Mouse (Mus musculus) urinary bladder, postnatal 36 days (tissue): ENCODE data around the gene 1110008P14Rik.
"Not testable (repeated sequence)": the region's sequence is repeated elsewhere in the genome, so short reads cannot be mapped to it uniquely, and the experiment has no call there.

Experiments used
- DNase-seq, 2 experiments: peaks; one replicate each; pipeline ENCODE4 v3.0.0; 2022; ENCODE audit warnings: low spot score in 2 of 2, mixed read lengths in 1 of 2

The 1110008P14Rik gene

DNA sequence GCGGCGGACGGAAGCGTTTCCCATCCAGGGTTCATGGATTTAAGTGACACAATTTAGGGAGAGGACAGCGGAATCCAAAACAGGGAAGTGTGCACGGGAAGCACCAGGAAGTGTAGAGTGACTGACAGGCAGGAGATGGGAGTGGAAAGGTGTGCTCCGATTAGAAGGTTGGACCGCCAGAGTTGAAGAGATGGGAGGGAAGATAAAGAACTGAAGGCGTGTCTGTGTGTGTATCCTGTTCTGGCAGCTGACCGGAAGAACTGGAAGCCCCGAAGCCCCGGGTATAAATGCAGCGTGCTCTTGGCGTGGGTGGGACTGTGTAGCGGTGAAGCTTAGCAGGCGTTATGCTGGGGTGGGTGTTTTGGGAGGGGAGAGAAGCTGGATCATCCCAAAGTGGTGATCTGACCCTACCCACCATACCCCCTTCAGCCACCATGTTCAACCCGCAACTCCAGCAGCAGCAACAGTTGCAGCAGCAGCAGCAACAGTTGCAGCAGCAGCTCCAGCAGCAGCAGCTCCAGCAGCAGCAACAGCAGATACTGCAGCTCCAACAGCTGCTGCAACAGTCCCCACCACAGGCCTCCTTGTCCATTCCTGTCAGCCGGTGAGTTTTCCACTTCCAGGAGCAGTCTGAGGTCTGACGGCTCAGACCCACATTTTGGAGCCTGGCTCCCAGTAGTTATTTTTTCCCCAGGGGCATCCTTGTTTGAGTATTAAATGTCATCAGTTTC, 18.2 kb downstream of the 1110008P14Rik start:
- DNase-seq, result no peak

DNA sequence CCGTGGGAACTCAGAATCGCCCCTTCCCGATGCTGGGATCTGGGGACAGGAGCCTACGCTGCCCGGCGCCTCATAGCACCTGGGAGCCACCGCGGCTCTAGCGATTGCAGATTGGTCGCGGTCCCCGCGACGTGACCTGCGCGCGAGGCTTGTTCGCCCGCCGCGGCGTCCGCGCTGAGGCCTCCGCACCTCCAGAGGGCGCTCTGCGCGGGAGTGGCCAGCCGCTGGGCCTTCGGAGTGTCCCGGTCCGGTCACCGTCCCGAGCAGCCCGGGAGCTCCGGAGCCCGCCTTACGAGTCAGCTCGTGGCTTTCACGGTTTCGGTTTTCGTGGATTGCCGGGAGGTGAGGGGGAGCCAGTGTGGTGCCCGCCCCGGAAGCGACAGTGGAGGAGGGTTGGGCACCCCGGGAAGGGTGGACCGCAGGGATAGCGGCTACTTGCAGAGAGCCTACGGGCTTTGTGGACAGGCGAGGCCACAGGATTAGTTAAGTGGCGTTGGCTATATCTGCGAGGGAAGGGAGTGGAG, 18.9 kb downstream of the 1110008P14Rik start:
- DNase-seq, result peak; percentile 90 to 92

DNA sequence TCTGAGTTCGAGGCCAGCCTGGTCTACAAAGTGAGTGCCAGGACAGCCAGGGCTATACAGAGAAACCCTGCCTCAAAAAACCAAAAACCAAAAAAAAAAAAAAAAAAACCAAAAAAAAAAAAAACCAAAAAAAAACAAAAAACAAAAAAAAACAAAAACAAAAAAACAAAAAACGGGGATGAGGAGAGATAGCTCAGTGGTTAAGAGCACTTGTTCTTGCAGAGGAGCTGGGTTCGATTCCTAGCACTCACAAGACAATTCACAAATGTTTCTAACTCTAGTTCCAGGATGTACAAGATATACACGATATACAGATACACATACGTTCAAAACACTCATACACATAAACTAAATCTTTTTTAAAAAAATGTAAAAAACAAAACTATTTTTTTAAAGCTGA, 19.5 kb downstream of the 1110008P14Rik start:
- DNase-seq, result not testable (repeated sequence)

DNA sequence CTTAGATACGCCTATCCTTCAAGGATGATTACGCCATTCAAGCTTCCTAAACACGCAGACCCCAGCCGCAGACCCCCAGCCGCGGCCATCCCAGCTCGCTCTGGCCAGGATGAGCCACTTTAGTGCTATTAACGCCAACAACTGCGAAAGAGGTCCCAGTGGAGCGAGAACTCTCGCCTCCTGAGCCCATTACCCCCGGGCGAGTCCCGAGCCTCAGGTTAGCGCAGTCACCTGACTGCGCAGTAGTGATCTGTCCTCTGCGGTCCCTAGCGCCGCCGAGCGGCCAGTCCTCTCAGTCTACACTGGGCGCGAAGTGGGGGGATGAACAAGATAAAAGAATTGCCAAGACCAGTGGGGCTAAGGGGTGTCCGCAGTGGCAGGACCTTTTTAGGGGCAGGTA, 20.3 kb downstream of the 1110008P14Rik start:
- DNase-seq, result peak in 1 of 2 experiments; percentile 66

DNA sequence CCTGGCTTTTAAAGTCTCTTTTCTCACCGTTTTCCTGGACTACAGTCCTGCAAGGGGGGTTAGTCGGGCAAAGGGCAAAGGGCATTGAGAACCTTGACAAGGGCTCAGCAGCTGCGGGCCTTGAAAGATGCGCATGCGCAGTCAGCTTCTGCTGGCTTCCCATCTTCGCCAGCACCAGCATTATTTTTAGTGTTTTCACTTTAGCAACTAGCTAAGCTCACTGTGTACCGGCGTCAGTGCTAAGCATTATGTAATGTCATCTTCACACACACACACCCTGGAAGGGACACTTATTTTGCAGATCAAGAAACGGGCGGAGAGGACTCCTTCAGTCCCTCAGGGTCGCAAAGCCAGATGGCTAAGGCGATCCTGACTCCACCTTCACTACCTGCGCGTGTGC, 21.0 kb downstream of the 1110008P14Rik start:
- peak in 1 of 2 experiments; percentile 72 for DNase-seq

DNA sequence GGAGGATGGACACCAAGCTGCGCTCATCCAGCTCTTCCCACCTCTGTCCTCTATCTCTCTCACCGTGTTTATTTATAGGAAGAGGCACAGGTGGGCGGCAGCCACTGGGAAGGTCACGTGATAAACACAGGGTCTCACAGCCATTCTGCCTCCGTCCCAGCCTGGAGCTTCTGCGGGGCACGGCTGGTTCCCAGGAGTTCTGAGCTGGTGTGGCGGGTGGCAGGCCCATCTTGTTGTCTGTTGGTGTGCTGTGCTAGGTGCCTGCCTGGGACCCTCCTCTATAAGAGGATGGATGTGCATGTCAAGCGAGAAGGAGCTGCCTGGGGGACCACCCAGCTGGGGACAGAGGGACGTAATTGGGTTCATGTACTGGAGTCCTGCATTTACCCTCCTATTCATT, 23.4 kb downstream of the 1110008P14Rik start:
- no peak for DNase-seq

DNA sequence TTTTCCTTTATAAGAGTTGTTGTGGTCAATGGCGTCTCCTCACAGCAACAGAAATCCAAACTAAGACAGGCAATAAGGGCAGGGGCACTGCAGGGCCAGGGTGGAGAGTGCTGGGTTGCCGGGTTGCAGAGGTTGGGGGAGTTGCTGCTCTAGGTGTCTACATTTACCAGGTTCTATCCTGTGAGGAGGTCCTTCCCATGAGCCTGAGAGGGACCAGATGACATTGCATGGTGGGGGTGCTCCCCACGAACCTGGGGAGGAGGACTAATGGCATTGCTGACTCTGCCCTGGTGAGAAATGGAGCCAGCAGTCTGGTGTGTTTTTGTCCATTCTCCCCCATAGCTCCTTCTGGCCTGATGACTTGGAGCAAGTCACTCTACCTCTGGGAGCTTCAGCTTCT, 24.0 kb downstream of the 1110008P14Rik start:
- no peak for DNase-seq

DNA sequence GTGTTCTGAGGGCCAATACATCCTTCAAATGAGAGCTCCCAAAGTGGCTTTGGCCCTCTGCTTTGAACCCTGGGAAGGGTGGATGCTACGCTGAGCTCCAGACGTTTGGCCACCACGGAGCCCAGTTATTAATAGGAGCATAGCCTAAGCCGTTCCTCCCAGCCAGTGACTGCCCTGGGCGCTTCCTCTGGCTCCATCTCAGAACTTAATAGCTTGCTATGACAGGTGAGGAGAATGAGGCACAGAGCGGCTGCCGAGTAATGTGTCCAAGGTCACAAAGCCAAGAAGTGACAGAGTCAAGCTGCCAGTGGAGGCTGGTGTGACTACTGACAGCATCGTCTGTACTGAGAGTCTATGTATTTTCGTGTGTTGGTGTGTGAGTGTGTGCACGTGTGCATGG, 25.5 kb downstream of the 1110008P14Rik start:
- DNase-seq, result no peak

DNA sequence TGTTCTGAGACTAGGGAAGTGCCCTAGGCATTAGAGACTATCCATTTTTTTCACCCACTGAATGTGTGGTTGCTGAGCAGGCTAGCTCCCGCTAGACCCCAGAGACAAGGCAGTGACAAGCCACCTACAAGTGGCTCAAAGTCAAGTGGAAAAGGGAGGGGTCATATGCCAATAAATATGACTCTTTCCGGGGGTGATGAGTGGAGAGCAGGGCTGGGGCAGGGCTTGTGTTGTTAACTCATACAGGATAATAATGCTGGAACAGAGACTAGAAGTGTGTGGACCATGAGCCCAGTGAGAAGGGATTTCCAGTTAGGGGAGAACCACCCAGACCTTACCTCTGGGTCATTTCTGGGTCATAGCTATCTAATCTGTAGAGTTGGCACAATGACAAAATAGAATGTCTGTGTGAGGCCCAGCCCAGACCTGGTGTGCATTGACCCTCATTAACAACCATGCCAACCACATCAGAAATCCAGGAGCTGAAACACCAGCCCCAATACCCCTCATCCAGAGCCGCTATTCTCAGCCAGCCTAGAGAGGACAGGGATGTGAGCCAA, 27.3 kb downstream of the 1110008P14Rik start:
- no peak for DNase-seq

DNA sequence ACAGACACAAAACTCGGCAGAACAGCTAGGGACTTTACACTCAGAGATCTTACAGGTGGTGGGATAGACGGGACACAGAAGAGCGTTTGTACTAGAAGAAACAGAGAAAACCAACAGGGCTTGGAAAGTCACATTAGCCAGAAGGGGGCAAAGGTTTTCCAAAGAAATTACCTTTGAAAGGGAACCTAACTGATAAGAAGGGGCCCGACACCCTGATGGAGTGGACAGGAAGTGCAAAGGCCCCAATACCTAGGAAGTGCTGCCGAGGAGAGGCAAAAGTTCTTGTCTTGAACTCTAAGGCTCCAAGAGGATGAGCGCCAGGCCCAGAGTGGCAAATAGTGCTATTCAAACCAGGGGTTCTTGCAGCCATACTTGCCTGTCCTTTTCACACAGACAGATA, 27.9 kb downstream of the 1110008P14Rik start:
- no peak for DNase-seq

DNA sequence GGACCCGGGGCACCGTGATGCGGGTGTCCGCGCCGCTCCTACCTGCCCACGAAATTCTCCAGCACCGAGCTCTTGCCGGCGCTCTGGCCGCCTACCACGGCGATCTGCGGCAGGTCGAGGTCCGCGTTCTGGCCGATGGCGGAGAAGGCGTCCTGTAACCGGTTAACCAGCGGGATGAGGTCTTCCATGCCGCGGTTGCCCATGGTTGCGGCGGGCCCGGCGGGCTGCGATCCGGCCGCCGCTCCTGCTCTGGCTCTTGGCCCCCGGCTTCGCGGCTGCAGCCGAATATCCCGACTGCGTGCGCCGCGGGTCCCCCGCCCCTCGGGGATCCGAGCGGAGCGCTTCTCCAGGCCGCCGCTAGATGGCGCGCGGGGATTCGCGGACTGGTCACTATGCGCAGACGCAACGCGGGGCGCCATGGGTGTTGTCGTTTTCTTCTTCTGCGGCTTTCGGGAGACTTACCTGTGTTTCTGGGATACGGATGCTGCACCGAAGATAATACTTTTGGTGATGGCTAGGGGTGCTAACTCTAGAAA, 28.7 kb downstream of the 1110008P14Rik start, which contains the start of gene Dnm1:
TSS of gene Dnm1 (minus strand) at position 332 of the 536 bp plus-strand sequence.
- peak; percentile 89 to 90 for DNase-seq

DNA sequence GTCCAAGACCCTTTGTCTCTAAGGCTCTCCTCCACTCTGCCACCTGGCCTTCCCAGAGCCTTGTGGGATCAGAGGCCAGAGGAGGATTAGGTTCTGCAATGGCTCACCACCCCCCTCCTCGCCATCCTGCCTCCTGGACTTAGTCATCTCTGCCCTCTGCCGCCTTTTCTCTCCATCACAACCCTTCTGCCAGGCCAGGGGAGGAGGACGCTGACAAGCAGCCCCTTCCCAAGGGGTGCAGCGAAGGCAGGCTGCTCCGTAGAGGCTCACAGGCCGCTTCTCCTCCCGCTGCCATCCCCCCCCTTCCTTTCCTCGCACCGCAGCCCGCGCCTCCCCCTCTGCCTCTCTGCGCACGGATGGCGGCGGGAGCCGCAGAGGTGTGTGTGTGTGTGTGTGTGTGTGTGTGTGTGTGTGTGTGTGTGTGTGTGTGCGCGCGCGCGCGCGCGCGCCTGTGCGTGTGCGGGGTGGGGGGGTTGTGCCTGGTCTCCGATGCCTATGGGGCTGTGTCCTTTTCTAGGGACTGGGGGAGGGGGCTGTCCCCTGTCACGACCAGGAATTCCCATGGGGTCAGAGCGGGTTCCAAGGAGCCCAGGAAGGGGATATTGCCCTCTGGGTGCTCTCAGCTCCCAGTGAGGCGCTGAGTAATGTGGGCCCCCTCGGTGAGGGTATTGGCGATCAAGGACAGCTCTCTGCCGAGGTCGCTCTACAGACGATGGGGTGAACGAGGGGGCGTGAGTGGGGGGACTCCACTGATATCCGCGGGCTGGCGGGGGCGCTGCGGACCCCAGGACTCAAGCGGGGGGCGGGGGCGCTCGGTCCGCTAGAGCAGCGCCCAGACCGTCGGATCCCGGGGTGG, 29.4 kb downstream of the 1110008P14Rik start, which contains the start of gene Ciz1:
TSS of gene Ciz1 (plus strand) at position 177 of the 856 bp plus-strand sequence.
- no peak for DNase-seq

DNA sequence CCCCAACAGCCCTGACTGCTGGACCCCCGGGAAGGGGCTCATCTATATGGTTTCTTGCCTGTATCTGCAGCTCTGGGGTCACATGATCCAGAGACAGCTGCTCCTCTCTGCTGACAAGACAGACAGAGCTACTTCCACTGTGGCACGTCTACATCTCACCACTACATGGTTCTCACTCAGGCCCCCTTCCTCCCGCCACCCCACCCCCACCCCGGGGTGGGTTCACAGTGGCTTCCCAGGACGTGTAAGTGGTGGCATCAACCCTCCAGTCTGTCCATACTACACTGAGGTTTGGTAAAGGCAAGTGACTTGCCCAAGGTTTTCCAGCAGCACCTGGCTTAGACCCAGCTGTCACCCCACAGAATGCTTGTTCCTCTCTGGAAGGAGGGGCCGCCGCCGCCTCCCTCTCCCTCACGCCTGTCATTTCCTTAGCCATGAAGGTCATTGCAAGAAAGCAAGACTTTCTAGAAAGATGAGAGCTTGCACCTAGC, 30.2 kb downstream of the 1110008P14Rik start:
- no peak for DNase-seq

DNA sequence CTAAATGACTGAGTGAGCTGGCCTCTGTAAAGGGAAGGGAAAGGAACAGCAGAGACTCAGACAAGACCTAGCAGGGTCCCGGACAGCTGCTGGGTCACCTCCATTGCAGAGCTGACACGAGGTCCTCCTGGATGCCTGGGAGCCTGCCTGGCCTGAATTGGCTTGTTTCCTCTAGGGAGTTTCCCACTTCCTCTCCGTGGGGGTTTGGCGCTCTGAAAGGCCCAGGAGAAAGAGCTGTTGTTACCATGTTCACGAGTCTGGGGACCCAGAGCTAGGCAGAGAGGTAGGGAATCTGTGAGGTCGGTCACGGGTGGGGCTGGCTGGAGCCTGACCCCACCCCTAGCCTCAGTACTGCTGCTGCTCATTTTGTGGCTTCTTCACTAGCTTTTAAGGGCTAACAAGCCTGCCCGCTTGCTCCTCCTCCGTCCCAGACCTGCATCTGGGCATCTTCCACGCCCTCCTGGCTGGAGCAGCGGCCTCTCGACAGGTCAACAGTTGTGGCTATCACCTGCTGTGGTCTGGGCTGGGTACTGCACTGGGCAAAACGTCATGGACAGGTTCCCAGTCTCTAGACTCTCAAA, 31.2 kb downstream of the 1110008P14Rik start:
- no peak for DNase-seq

DNA sequence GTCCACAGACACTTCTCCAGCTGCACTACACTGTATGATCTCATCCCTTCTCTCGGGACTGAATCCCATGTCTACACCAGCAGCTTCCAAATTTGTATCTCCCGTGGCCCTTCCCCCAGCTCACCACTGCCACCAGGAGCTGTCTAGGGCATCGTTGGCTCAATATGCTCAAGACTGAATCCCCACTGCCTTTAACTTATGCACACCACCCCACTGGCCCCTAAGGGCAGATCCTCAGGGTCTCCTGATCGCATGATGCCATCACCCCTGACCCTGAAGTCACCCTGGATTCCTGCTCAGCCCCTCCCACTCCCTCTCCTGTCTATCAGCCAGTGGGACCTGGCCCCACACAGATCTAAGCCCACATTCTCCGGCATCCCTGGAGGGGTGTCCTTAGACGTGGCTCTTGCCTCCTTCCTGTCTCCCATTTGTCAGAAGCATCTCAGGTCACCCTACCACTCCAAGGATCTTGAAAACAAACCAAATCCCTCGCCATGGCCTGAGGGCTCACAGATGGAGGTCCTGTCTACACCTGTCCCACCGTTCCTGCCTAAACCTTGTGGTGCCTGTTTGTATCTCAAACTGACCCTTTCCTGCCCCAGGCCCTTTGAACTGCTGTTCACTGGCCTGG, 32.0 kb downstream of the 1110008P14Rik start:
- DNase-seq, result no peak

DNA sequence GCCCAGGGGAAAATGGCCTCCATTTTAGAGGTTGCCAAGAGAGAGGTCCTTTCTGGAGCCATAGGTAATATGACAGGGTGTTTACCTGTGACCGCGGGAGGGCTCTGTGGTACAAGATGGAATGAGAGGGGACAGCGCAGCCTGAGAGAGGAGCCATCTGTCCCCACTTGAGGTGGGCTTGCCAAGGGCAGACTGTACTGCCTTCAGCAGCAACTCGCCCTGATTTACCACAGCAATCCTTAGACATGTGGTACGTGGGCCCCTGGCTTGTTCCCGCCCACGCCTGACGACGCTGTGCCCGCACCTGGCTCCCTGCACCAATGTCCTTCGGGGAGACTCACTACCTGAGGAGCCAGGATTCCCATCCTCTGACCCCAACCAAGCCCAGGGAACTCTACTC, 33.4 kb downstream of the 1110008P14Rik start:
- DNase-seq, result no peak

DNA sequence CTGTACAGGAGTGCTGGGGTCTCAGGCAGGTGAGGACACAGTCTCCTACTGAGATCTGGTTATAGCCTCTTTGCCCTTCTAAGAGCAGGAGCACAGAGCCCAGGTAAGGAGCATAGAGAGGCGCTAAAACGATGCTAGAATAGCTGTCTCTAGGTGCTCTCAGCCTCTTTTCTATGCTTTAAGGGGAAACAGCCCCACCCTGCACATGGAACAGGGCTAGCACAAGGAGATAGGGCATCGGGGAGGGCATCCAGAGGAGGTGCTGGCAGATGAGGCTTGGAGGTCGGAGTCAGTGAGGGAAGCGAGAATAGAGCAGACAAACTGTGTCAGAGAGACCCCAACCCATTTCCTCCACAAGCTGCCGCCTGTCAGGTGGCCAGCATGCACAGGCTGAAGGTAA, 34.7 kb downstream of the 1110008P14Rik start:
- no peak for DNase-seq

DNA sequence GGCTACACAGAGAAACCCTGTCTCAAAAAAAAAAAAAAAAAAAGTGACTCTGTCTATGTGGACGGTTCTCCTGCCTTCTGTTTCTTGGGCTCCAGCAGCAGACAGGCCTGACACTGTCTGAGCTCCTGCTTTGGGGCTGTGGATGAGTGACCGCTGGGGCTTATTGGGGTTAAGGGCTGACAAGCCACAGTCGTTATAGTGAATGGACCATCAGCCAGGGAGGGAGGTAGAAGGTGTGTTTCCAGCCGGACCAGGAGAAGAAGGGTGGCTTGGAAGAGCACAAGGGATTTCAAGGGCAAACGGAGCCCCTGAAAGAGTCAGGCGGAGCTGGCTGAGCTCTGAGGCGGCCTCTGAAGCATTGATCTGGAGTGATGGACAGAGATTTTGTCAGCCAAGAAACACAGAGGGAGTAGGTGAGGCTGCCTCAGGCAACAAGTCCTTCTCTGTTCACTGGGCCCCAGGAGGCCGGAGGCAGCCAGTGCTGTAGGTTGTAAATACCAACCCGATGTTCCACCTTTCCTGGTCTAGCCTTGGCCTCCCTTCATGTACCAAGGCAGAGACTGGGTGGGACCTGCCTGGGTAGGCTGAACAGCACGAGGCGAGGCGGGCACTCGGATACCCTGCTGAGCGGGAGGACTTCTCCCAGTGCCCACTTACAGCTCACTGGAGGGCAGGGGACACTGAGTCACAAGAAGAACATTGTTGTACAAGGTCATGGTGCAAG, 37.0 kb downstream of the 1110008P14Rik start:
- DNase-seq, result no peak

DNA sequence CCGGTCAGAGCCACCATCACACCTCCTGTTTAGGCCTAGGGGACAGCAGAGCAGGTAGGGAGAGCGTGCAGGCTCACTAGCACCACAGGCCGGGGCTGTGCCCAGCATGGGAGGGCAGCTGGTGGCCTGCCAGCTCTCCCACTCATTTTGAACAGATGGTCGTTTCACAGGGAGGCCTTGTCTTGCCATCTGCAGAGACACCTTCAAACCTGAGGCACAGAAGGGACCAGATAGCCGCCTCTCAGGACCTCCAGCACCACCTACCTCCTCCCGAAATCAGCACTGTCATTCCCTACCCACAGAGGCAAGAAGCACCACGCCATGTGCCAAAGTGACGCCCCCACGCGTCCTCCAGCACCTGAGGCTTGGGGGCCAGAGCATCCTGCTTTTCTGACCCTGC, 37.7 kb downstream of the 1110008P14Rik start:
- no peak for DNase-seq

DNA sequence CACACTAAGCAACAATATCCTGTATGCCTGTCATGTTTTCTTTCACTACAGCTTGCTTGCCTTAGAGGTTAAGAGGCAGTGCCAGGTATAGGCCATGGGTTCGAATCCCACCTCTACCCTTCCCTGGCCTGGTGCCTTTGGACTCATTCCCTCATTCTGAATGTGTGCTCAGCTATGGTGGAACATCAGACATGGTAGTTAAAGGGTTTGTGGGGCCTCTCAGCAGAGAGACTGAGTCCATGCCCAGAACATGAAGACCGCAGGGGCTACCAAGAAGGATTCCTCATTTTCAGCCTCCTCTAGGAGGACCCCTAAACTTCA, 38.4 kb downstream of the 1110008P14Rik start:
- no peak for DNase-seq
